Mouse (Mus musculus) ovary, adult 2 months (tissue): ENCODE results near the gene Znrf1. TPM values are rescaled to one million over a fixed set of nuclear protein-coding genes. Genes with fewer than 3 reads are reported as not detected.

Experiments
- polyA plus RNA-seq: library from polyadenylated mRNA; depleted of rRNA; stranded (reverse); fragments of >200 nt; gene quantifications from 2 replicates; pipeline ENCODE4 v1.2.3, GENCODE M21; 2012; rRNA removed

The Znrf1 gene
- polyA plus RNA-seq = 138 and 182 TPM in 2 replicates

GRCm38 (mm10) chr8:111536031-111536977 lies at the start of gene Znrf1:
Znrf1 (plus strand) TSS chr8:111536097.

GRCm38 (mm10) chr8:111521713-111522429 lies 14.0 kb upstream of the Znrf1 start, which contains the start of gene Wdr59:
Wdr59 (minus strand) TSS chr8:111522092.

DNA sequence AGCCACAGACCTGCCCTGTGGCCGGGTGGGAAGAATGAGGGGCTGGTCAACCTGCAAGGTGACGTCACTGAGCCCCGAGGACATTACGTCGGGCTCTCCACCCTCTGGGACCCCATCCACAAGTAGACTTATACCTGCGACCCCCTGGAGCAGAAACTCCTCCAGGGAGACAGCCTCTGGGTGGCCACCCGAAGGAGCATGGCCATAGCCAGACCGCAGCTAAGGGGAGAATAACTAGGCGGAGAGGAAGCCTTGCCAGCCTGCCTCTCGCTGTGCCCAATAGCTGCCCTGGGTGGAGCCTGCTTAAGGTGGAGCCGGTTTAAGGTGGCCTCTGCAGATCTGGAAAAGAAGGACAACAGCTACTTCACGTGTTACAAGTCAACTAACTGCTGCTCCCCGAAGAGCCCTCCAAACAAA lies 94.2 kb downstream of the Znrf1 start, which contains the start of gene Ldhd:
TSS of gene Ldhd (minus strand) at position 270 of the 417 bp plus-strand sequence.

DNA sequence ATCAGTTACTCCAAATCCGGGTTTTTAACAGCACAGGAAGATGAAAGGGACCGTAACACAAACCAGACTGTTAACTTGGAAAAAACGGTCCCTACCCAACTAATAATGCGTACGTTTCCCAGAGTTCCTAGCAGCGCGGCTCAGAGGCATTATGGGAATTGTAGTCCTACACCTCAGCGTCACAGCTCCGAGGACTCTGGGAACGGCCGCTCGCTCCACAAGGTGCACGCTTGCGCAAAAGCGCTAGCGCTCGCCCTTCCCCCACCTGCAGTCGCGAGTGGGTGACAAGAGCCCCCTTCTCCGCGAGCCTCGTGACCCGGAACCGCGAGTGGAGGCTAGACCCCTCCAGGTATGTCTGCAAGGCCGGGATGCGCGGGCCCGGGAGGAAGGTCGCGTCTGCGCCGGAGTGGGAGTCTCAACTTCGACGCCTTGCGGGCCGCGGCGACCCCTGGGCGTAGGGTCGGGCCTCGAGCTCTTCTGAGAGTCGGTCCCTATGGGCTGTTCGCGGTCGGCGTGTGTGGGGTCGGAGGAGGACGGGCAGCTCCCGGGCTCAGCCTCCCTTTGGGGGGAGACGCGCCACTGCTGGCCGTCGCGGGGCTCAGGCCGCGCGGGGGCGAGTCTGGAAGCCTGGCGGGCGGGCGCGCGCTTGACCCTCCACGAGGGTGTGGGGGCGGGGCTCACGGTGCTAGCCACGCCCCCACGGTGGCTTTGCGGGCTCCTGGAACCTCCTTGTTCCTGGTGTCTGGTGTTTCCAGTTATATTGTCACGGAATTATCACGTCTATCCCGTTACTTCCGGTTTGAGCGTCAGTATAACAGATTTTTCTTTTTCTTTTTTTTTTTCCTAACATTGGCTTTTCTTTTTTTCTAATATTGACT lies 107.6 kb downstream of the Znrf1 start, which contains the start of gene Zfp1:
TSS of gene Zfp1 (plus strand) at position 138 of the 878 bp plus-strand sequence.

Other genes starting within 250 kb of the Znrf1 start
- 24.0 and 29.2 TPM in 2 replicates for gene Rfwd3, start 235.9 kb upstream of the Znrf1 start, polyA plus RNA-seq
- 0.68 and 0.78 TPM in 2 replicates for gene Mlkl, start 197.9 kb upstream of the Znrf1 start, polyA plus RNA-seq
- gene Fa2h, start 142.3 kb upstream of the Znrf1 start, polyA plus RNA-seq = 2.5 and 3.2 TPM in 2 replicates
- gene Wdr59, start 14.0 kb upstream of the Znrf1 start, polyA plus RNA-seq = 16.7 and 22.1 TPM in 2 replicates
- gene Ldhd, start 94.3 kb downstream of the Znrf1 start, polyA plus RNA-seq = 27.7 and 34.6 TPM in 2 replicates
- 6.8 and 6.9 TPM in 2 replicates for gene Zfp1, start 107.3 kb downstream of the Znrf1 start, polyA plus RNA-seq
- gene Ctrb1, start 154.9 kb downstream of the Znrf1 start, polyA plus RNA-seq = 4.6 and 15.5 TPM in 2 replicates
- gene Bcar1, start 207.7 kb downstream of the Znrf1 start, polyA plus RNA-seq = 108 and 120 TPM in 2 replicates